Mouse (Mus musculus) megakaryocyte, embryonic 14.5 days (primary cell): Measurements from ENCODE around the gene Ehd1.

Source experiments
- FLI1 ChIP-seq: IDR thresholded peaks from 2 replicates; pipeline ENCODE4 v1.6.1; 2012; ENCODE audit warnings: low read length, inconsistent platforms, mixed read lengths
- GATA1 ChIP-seq: IDR thresholded peaks from 3 replicates; pipeline ENCODE4 v1.6.1; 2012; ENCODE audit warnings: mixed read lengths, low read length, inconsistent platforms, borderline replicate concordance

DNA sequence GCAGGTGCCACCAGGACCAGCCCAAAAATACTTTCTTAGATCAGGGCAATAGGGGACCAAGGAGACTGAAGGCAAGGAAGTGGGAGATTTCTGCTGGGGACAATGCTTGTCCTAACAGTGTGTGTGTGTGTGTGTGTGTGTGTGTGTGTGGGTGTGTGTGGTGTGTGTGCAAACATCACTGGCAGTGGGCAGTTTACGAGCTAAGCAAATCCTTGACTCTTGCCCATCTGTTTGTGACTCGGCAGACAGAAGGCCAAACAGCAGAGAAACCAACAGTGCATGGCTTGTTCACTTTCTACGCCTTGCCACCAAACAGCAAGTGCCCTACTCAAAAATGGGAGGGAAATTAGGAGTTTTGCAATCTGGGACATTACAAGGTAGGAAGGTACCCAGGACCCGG is 2.9 kb upstream of the Ehd1 start:
- no peak for TF ChIP-seq FLI1
- no peak for TF ChIP-seq GATA1
